Mouse (Mus musculus) heart, embryonic 11.5 days (tissue): ENCODE measurements around the gene Abcf1. TPM values are rescaled to one million over a fixed set of nuclear protein-coding genes. Genes with fewer than 3 reads are reported as not detected.
"Not testable (repeated sequence)": the region's sequence is repeated elsewhere in the genome, so short reads cannot be mapped to it uniquely, and the experiment has no call there.

Source experiments
- ATAC-seq: fragments of 200-750 bp; cut with Nextera tagmentation; replicated peaks from 2 replicates; pipeline ENCODE4 v1.8.0; 2017; ENCODE audit warnings: moderate library complexity; ENCODE audit not compliant: insufficient number of reproducible peaks, low FRiP score, low TSS enrichment
- H3K27ac ChIP-seq: fragments of 300-500 bp; sonication (generic); 2 replicates; pipeline ENCODE4 v1.5.1; 2014; ENCODE audit warnings: mild to moderate bottlenecking, low read depth, low read length
- H3K27me3 ChIP-seq: fragments of 300-500 bp; sonication (generic); 2 replicates; pipeline ENCODE4 v1.6.1; 2014; ENCODE audit warnings: mild to moderate bottlenecking, low read length, mixed read lengths; ENCODE audit not compliant: control insufficient read depth, insufficient read depth
- H3K36me3 ChIP-seq: fragments of 300-500 bp; sonication (generic); 2 replicates; pipeline ENCODE4 v1.6.1; 2014; ENCODE audit warnings: mild to moderate bottlenecking, low read length, moderate library complexity, mixed read lengths; ENCODE audit not compliant: control insufficient read depth, insufficient read depth
- H3K4me1 ChIP-seq: fragments of 300-500 bp; sonication (generic); 2 replicates; pipeline ENCODE4 v1.6.1; 2014; ENCODE audit warnings: low read length; ENCODE audit not compliant: control insufficient read depth, insufficient read depth
- H3K4me2 ChIP-seq: fragments of 300-500 bp; sonication (generic); 2 replicates; pipeline ENCODE4 v1.6.1; 2014; ENCODE audit warnings: mild to moderate bottlenecking, moderate library complexity
- H3K4me3 ChIP-seq: fragments of 300-500 bp; sonication (generic); 2 replicates; pipeline ENCODE4 v1.5.1; 2014; ENCODE audit warnings: low read depth, low read length
- H3K9ac ChIP-seq: fragments of 300-500 bp; sonication (generic); 2 replicates; pipeline ENCODE4 v1.6.1; 2014; ENCODE audit warnings: mild to moderate bottlenecking, low read depth, low read length, moderate library complexity
- H3K9me3 ChIP-seq: fragments of 300-500 bp; sonication (generic); replicated peaks from 2 replicates; pipeline ENCODE4 v1.6.1; 2016; ENCODE audit warnings: low read length; ENCODE audit not compliant: control insufficient read depth
- WGBS: fragments of 180-500 bp; shearing (Covaris S2); extraction: QIAGEN DNeasy Blood & Tissue Kit; methylation state at CpG from one replicate; pipeline ENCODE4 v1.1.7; 2014; ENCODE audit not compliant: insufficient replicate concordance; 5-methylcytosine and 5-hydroxymethylcytosine counted together
- polyA plus RNA-seq: library from polyadenylated mRNA; unstranded; fragments of >200 nt; fragmentation: Nextera tagmentation; extraction: Ambion mirVana; gene quantifications from 2 replicates; pipeline ENCODE4 v1.2.1, GENCODE M21; 2014

Abcf1 gene
- polyA plus RNA-seq, 1 experiment from 2014 or later: 91.7 TPM

DNA sequence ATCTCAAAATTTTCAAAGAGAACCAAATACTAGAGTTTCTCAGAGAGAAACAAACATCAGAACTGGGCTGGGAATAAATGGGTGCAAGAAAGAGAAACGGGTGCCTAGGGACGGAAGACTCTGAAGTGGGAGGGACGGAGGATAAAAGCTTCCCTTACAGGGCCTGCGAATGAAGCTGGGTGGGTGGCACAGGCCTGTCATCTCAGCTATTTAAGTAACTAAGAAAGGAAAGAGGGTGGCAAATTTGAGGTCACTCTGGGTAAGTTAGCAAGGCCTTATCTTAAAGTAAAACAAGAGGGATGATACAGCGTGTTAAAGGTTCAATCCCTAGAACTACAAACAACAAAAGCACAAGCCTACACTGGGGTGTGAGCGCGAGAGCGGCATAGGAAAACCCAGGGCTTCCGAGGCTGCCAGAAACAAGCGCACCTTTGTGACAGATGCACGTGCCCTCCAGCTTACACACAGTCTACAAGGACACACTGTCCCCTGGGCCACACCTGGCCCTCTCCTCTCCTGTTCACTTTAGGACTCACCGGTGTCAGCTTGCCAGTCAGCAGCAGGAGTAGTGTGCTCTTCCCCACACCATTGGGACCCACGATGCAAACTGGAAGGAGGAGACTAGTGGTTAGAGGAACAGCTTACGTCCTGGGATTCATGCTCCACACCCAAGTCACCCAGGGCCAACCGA is 10.9 kb downstream of the Abcf1 start:
- H3K27me3 ChIP-seq: no peaks in the 10 kb centered on the region
- WGBS: 94% methylated on average over 15 of the region's 15 CpGs
- no peak overlapping the region for H3K4me3 ChIP-seq
- no peaks in the 10 kb centered on the region for H3K9me3 ChIP-seq
- ATAC-seq: no peak
- H3K27ac ChIP-seq: no peak overlapping the region
- H3K4me1 ChIP-seq: no peaks in the 10 kb centered on the region
- H3K36me3 ChIP-seq: peaks cover 51% of the 10 kb centered on the region
- no peak overlapping the region for H3K4me2 ChIP-seq
- no peak overlapping the region for H3K9ac ChIP-seq

DNA sequence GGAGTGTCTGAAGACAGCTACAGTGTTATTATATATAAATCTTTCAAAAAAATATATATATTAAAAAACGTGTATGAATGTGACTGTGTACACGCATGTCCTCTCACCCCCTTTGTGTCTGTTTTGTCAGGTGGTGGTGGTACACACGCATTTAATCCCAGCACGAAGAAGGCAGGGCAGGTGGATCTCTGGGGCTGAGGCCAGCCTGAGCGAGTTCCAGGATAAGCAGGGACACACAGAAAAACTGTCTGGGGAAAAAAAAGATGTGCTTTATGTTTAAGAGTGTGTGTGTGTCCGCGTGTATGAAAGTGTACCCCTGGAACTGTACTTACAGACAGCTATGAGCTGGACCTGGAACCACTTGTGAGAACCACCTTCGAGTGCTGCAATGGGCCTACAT is 14.9 kb downstream of the Abcf1 start:
- H3K4me3 ChIP-seq: no peak overlapping the region
- H3K36me3 ChIP-seq: peaks cover 21% of the 10 kb centered on the region
- no peaks in the 10 kb centered on the region for H3K4me1 ChIP-seq
- H3K9me3 ChIP-seq: no peaks in the 10 kb centered on the region
- 72% methylated on average over 8 of the region's 8 CpGs for WGBS
- H3K27me3 ChIP-seq: no peaks in the 10 kb centered on the region
- H3K9ac ChIP-seq: no peak overlapping the region
- ATAC-seq: no peak
- no peak overlapping the region for H3K27ac ChIP-seq
- no peak overlapping the region for H3K4me2 ChIP-seq

DNA sequence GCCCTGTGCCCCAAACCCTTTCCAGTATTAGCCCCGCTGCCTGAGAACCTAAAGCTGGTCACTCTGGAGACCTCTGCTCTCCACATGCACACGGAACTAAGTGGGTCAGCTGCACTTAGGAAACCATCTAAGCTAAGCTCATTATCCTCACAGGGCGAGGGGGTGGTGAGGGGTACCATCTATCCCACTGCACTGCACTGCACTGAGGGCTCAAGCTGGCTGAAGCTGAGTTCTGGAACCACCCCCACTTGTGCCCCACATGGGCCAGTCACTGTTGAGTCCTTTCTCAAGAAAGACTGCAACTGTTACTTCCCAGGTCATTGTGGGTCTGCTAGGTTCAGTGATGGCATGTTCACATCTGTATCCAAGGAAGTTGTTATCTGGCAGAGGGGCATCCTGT is 17.0 kb downstream of the Abcf1 start:
- H3K9ac ChIP-seq, H3K4me3 ChIP-seq, ATAC-seq: not testable (repeated sequence)

DNA sequence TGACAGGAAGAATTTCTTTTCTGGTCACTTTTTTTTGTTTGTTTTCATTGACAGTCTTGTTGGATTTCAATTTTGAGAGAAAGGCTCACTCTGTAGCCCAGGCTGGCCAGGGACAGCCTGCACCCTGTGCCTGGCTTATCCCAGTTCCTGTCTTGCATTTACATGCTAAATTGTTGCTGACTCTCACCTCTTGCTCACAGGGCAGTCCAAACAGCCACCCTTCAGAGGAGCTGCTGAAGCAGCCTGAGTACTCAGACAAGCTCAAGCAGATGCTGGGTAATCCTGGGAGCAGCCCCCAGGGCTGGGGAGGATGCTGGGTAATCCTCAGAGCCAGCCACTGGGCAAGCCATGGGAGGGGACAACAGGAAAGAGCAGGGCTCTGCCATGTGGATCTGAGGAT is 18.6 kb downstream of the Abcf1 start:
- not testable (repeated sequence) for H3K36me3 ChIP-seq, H3K9ac ChIP-seq, H3K4me3 ChIP-seq, H3K4me2 ChIP-seq, H3K27me3 ChIP-seq, H3K4me1 ChIP-seq, ATAC-seq, H3K27ac ChIP-seq, H3K9me3 ChIP-seq

More for the DNA sequence above, 17.0 kb downstream of the Abcf1 start:
- WGBS: 59% methylated on average over 1 of the region's 3 CpGs
- H3K27me3 ChIP-seq, H3K4me2 ChIP-seq, H3K4me1 ChIP-seq, H3K36me3 ChIP-seq, H3K9me3 ChIP-seq, H3K27ac ChIP-seq: not testable (repeated sequence)

DNA sequence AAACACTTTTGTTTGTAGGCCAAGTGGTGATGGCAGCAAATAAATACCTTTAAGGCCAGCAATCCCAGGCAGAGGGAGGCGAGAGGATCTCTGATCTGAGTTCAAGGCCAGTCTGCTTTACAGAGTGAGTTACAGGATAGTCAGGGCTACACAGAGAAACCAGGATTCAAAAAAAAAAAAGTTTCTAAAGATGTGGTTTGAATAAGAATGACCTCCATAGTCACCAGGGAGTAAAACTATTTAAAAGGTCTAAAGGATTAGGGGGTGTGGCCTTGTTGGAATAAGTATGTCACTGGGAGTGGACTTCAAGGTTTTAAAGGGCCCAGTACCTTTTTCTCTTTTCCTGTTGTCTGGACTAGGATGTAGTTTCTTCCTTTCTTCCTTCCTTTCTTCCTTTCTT is 29.6 kb downstream of the Abcf1 start:
- Histone ChIP-seq H3K27me3 (no peaks in the 10 kb centered on the region), H3K36me3 (no peaks in the 10 kb centered on the region), H3K9ac (no peak overlapping the region), H3K4me2 (no peak overlapping the region), H3K9me3 (no peaks in the 10 kb centered on the region), H3K4me3 (no peak overlapping the region), H3K27ac (no peak overlapping the region), H3K4me1 (no peaks in the 10 kb centered on the region)
- no peak for ATAC-seq
- WGBS: 50% methylated on average over 1 of the region's 1 CpGs

DNA sequence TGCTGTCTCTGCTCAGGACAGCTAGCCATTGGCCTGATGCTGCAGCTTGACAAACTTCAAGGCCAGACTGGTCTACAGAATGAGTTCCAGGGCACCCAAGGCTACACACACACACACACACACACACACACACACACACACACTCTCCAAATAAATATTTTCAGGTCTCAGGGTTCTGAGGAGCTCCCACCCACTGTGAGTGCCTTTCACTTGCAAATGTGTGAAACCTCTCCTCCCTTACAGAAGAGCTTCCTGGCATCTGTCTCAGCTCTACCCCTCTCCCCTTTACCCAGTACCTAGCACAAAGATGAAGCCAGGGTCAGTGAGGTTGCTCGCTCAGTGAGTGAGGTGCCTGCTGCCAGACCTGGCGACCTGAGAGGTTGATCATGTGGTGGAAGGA is 30.5 kb downstream of the Abcf1 start:
- ATAC-seq: no peak
- no peak overlapping the region for H3K4me2 ChIP-seq
- H3K27me3 ChIP-seq: no peaks in the 10 kb centered on the region
- H3K9ac ChIP-seq: no peak overlapping the region
- WGBS: 56% methylated on average over 2 of the region's 2 CpGs
- no peak overlapping the region for H3K4me3 ChIP-seq
- H3K27ac ChIP-seq: no peak overlapping the region
- H3K4me1 ChIP-seq: no peaks in the 10 kb centered on the region
- H3K36me3 ChIP-seq: no peaks in the 10 kb centered on the region
- H3K9me3 ChIP-seq: no peaks in the 10 kb centered on the region

DNA sequence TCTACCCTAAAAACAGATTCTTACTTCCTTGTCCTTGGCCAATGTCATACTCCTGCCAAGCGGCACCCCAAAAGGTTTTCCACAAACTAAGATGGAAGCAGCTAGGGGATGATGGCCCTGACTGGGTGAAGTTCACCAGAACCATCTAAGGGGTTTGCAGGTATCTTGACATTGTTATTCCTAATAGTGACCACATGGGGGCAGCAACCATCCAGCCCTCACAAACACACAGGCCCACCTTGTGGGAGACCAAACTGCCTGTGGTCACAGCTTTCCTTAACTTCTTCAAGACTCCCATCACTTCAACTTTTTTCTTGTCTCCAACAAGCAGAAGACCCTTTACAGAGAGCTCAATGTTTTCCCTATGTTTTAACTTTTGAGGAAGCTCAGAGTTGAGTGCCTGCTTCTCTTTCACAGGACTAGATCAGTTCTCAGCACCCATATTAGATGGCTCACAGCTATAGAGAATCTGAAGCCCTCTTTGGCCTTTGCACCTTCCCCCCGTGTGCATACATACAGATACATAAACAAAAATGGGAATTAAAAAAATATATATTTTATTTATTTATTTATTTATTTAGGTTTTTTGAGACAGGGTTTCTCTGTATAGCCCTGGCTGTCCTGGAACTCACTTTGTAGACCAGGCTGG is 31.7 kb downstream of the Abcf1 start:
- peak; percentile 18; the same call in 1 of the 2 replicates for ATAC-seq
- no peaks in the 10 kb centered on the region for H3K36me3 ChIP-seq

DNA sequence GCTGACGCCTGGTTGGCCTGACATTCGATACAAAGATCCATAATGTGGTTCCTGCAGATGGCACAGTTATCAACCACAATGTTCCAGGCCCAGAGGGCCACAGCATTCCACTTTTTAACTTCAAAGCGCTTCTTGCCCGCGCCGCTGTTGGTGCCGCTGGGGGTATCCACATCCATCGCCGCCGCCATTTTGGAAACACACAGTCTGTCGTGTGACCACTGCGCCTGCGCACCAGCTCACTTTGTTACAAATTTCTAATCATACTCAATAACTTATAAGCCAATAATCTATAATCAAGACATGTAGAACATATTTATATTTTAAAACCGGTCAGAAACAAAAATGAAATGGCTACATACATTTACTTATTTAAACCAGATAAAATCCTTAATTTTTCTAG is 33.8 kb downstream of the Abcf1 start:
- not testable (repeated sequence) for ATAC-seq

More for the DNA sequence above, 31.7 kb downstream of the Abcf1 start:
- H3K4me3 ChIP-seq: no peak overlapping the region
- no peak overlapping the region for H3K4me2 ChIP-seq
- no peaks in the 10 kb centered on the region for H3K9me3 ChIP-seq
- H3K27me3 ChIP-seq: no peaks in the 10 kb centered on the region
- no peaks in the 10 kb centered on the region for H3K4me1 ChIP-seq
- 35% methylated on average over 2 of the region's 2 CpGs for WGBS
- no peak overlapping the region for H3K9ac ChIP-seq
- H3K27ac ChIP-seq: no peak overlapping the region

DNA sequence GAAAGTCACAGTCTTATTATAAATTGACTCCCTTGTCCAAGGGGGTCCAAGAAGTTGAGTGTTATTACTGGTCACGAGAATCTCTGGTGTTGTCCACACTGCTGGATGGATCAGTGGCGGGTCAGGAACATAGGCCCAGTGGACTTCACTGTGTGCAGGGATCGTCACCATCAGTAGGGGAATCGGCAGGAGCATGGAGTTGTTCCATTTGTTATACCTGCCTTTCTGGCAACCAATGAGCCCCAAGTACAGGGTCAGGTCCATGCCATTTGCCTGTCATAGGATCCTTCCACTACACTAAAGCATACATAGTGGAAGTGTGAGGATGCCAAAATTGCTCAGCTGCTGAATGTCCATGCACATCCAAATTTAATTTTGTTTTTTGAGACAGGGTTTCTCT is 37.0 kb downstream of the Abcf1 start:
- Histone ChIP-seq H3K4me2 (no peak overlapping the region), H3K36me3 (peaks cover 31% of the 10 kb centered on the region), H3K4me3 (no peak overlapping the region), H3K27ac (no peak overlapping the region), H3K9me3 (no peaks in the 10 kb centered on the region), H3K4me1 (no peaks in the 10 kb centered on the region), H3K27me3 (no peaks in the 10 kb centered on the region), H3K9ac (no peak overlapping the region)
- 88% methylated on average over 4 of the region's 4 CpGs for WGBS
- ATAC-seq: no peak

More for the DNA sequence above, 33.8 kb downstream of the Abcf1 start:
- WGBS: 75% methylated on average over 14 of the region's 14 CpGs
- not testable (repeated sequence) for H3K27ac ChIP-seq, H3K4me3 ChIP-seq, H3K4me1 ChIP-seq, H3K9me3 ChIP-seq, H3K9ac ChIP-seq, H3K27me3 ChIP-seq, H3K36me3 ChIP-seq, H3K4me2 ChIP-seq
